Mouse (Mus musculus) lung, embryonic 16.5 days (tissue): ENCODE data around the gene Ezh1. TPM values are rescaled to one million over a fixed set of nuclear protein-coding genes. Genes with fewer than 3 reads are reported as not detected.
A peak's percentile ranks its signal among the peaks of the same experiment; 100 is the strongest.

Source experiments
- ATAC-seq: fragments of 200-750 bp; cut with Nextera tagmentation; 2 replicates; pipeline ENCODE4 v1.8.0; 2017; ENCODE audit warnings: low read depth, mild to moderate bottlenecking, moderate library complexity
- H3K27ac ChIP-seq: fragments of 300-500 bp; sonication (generic); 2 replicates; pipeline ENCODE4 v1.5.1; 2014; ENCODE audit warnings: mild to moderate bottlenecking, control low read depth, low read length
- H3K27me3 ChIP-seq: fragments of 300-500 bp; sonication (generic); 2 replicates; pipeline ENCODE4 v1.6.1; 2014; ENCODE audit warnings: low read depth, low read length, mixed read lengths; ENCODE audit not compliant: control insufficient read depth, insufficient read depth
- H3K36me3 ChIP-seq: fragments of 300-500 bp; sonication (generic); 2 replicates; pipeline ENCODE4 v1.6.1; 2014; ENCODE audit warnings: low read length; ENCODE audit not compliant: control insufficient read depth, insufficient read depth
- H3K4me1 ChIP-seq: fragments of 300-500 bp; sonication (generic); replicated peaks from 2 replicates; pipeline ENCODE4 v1.6.1; 2014; ENCODE audit warnings: low read length, mixed read lengths; ENCODE audit not compliant: control insufficient read depth, insufficient read depth
- H3K4me2 ChIP-seq: fragments of 300-500 bp; sonication (generic); 2 replicates; pipeline ENCODE4 v1.6.1; 2014; ENCODE audit warnings: low read depth, low read length, control low read depth
- H3K4me3 ChIP-seq: fragments of 300-500 bp; sonication (generic); 2 replicates; pipeline ENCODE4 v1.5.1; 2014; ENCODE audit warnings: mild to moderate bottlenecking, low read length, control low read depth
- H3K9ac ChIP-seq: fragments of 300-500 bp; sonication (generic); 2 replicates; pipeline ENCODE4 v1.6.1; 2014; ENCODE audit warnings: low read length, control low read depth
- H3K9me3 ChIP-seq: fragments of 300-500 bp; sonication (generic); 2 replicates; pipeline ENCODE4 v1.6.1; 2016; ENCODE audit warnings: low read length; ENCODE audit not compliant: control insufficient read depth
- WGBS: fragments of 180-500 bp; shearing (Covaris S2); extraction: QIAGEN DNeasy Blood & Tissue Kit; methylation state at CpG from one replicate; pipeline ENCODE4 v1.1.7; 2014; 5-methylcytosine and 5-hydroxymethylcytosine counted together
- polyA plus RNA-seq: library from polyadenylated mRNA; unstranded; fragments of >200 nt; fragmentation: Nextera tagmentation; extraction: Ambion mirVana; gene quantifications from 2 replicates; pipeline ENCODE4 v1.2.1, GENCODE M21; 2015

The Ezh1 gene
- polyA plus RNA-seq, 1 experiment from 2014 or later, result 20.8 TPM

GRCm38 (mm10) chr11:101174851-101175628 is 51.2 kb downstream of the Ezh1 start, which contains the start of gene Ccr10:
TSS of gene Ccr10 (minus strand) at chr11:101175443.
- WGBS, result 24% methylated on average over 14 of the region's 14 CpGs
- Histone ChIP-seq H3K27me3 (peaks cover 30% of the 10 kb centered on the region), H3K4me3 (peak within 1 kb of the TSS; percentile 43), H3K9ac (peak within 1 kb of the TSS; percentile 71), H3K4me2 (peak within 1 kb of the TSS; percentile 82), H3K36me3 (no peaks in the 10 kb centered on the region), H3K27ac (no peak within 1 kb of the TSS), H3K4me1 (peaks cover 37% of the 10 kb centered on the region), H3K9me3 (no peaks in the 10 kb centered on the region)
- no peak for ATAC-seq

- no peak for ATAC-seq
- Histone ChIP-seq H3K4me3 (peak overlapping the region; percentile 43), H3K36me3 (no peaks in the 10 kb centered on the region), H3K4me2 (peak overlapping the region; percentile 82), H3K4me1 (peaks cover 44% of the 10 kb centered on the region), H3K27ac (no peak overlapping the region), H3K9me3 (no peaks in the 10 kb centered on the region), H3K27me3 (peaks cover 30% of the 10 kb centered on the region), H3K9ac (peak overlapping the region; percentile 71)
- WGBS, result 31% methylated on average over 9 of the region's 9 CpGs
These were observed 51.9 kb downstream of the Ezh1 start for GRCm38 (mm10) chr11:101174389-101174745.

- Histone ChIP-seq H3K9me3 (no peaks in the 10 kb centered on the region), H3K4me1 (peaks cover 49% of the 10 kb centered on the region), H3K36me3 (no peaks in the 10 kb centered on the region), H3K27ac (peak overlapping the region; percentile 92), H3K9ac (peak overlapping the region; percentile 71), H3K4me2 (peak overlapping the region; percentile 82), H3K27me3 (peaks cover 30% of the 10 kb centered on the region), H3K4me3 (peak overlapping the region; percentile 43)
- 1% methylated on average over 61 of the region's 61 CpGs for WGBS
- ATAC-seq, result peak; percentile 54
These were observed 52.5 kb downstream of the Ezh1 start for GRCm38 (mm10) chr11:101173631-101174388.

- Histone ChIP-seq H3K4me1 (peaks cover 56% of the 10 kb centered on the region), H3K27ac (peak overlapping the region; percentile 92), H3K9me3 (no peaks in the 10 kb centered on the region), H3K4me2 (peak overlapping the region; percentile 82), H3K36me3 (peaks cover under 1% of the 10 kb centered on the region), H3K4me3 (peak overlapping the region; percentile 43), H3K9ac (peak overlapping the region; percentile 19), H3K27me3 (peaks cover 25% of the 10 kb centered on the region)
- no peak for ATAC-seq
- WGBS, result 9% methylated on average over 11 of the region's 11 CpGs
These were observed 53.2 kb downstream of the Ezh1 start for GRCm38 (mm10) chr11:101173112-101173511.

- Histone ChIP-seq H3K4me2 (peak overlapping the region; percentile 82), H3K27me3 (peaks cover 25% of the 10 kb centered on the region), H3K36me3 (peaks cover 8% of the 10 kb centered on the region), H3K9ac (peak overlapping the region; percentile 67), H3K4me3 (peak overlapping the region; percentile 68), H3K9me3 (no peaks in the 10 kb centered on the region), H3K27ac (peak overlapping the region; percentile 98), H3K4me1 (peaks cover 59% of the 10 kb centered on the region)
- ATAC-seq, result no peak
- WGBS, result 5% methylated on average over 5 of the region's 5 CpGs
These were observed 53.8 kb downstream of the Ezh1 start for GRCm38 (mm10) chr11:101172434-101172815.

- Histone ChIP-seq H3K27ac (peak overlapping the region; percentile 98), H3K4me1 (peaks cover 59% of the 10 kb centered on the region), H3K27me3 (peaks cover 22% of the 10 kb centered on the region), H3K4me3 (peak overlapping the region; percentile 68), H3K9me3 (no peaks in the 10 kb centered on the region), H3K4me2 (peak overlapping the region; percentile 82), H3K36me3 (peaks cover 13% of the 10 kb centered on the region), H3K9ac (peak overlapping the region; percentile 67)
- ATAC-seq, result peak; percentile 73
- under 1% methylated on average over 31 of the region's 31 CpGs for WGBS
These were observed 54.4 kb downstream of the Ezh1 start for GRCm38 (mm10) chr11:101171721-101172433.

- peak within 1 kb of the TSS; percentile 68 for H3K4me3 ChIP-seq
- H3K9ac ChIP-seq, result peak within 1 kb of the TSS; percentile 68
- peaks cover 59% of the 10 kb centered on the region for H3K4me1 ChIP-seq
- peaks cover 17% of the 10 kb centered on the region for H3K27me3 ChIP-seq
- H3K4me2 ChIP-seq, result peak within 1 kb of the TSS; percentile 97
- H3K27ac ChIP-seq, result peak within 1 kb of the TSS; percentile 98
- peaks cover 22% of the 10 kb centered on the region for H3K36me3 ChIP-seq
- no peaks in the 10 kb centered on the region for H3K9me3 ChIP-seq
- 0% methylated on average over 46 of the region's 50 CpGs for WGBS
- peak; percentile 93 for ATAC-seq
These were observed 55.3 kb downstream of the Ezh1 start, which contains the start of gene Plekhh3 for GRCm38 (mm10) chr11:101170811-101171610. TSS of gene Plekhh3 (minus strand) at chr11:101171351.

GRCm38 (mm10) chr11:101170354-101170810 is 55.9 kb downstream of the Ezh1 start, which contains the start of gene Cntnap1:
TSS of gene Cntnap1 (plus strand) at chr11:101170523.
- Histone ChIP-seq H3K4me2 (peak within 1 kb of the TSS; percentile 97), H3K4me1 (peaks cover 57% of the 10 kb centered on the region), H3K9ac (peak within 1 kb of the TSS; percentile 68), H3K27me3 (peaks cover 13% of the 10 kb centered on the region), H3K9me3 (no peaks in the 10 kb centered on the region), H3K27ac (peak within 1 kb of the TSS; percentile 76), H3K4me3 (peak within 1 kb of the TSS; percentile 55), H3K36me3 (peaks cover 24% of the 10 kb centered on the region)
- WGBS, result under 1% methylated on average over 35 of the region's 35 CpGs
- no peak for ATAC-seq
